Mouse (Mus musculus): ENCODE results near the gene Dnmt3l.

The Dnmt3l gene

GRCm38 (mm10) chr10:78037139-78037538 is 4.6 kb upstream of the Dnmt3l start:
- no peak for DNase-seq

GRCm38 (mm10) chr10:78042096-78042495 is 349 bp downstream of the Dnmt3l start:
- no peak for DNase-seq

GRCm38 (mm10) chr10:78042697-78043405 is 1.1 kb downstream of the Dnmt3l start:
- no peak for DNase-seq

GRCm38 (mm10) chr10:78043406-78043836 is 1.7 kb downstream of the Dnmt3l start, which contains the start of gene Aire:
Aire (minus strand) TSS chr10:78043610.
- DNase-seq, result peak; percentile 69 to 75

- peak; percentile 33 to 45 for DNase-seq
These were observed 2.8 kb downstream of the Dnmt3l start for GRCm38 (mm10) chr10:78044531-78044930.

GRCm38 (mm10) chr10:78046388-78046787 is 4.6 kb downstream of the Dnmt3l start:
- no peak for DNase-seq

GRCm38 (mm10) chr10:78048061-78048730 is 6.4 kb downstream of the Dnmt3l start:
- DNase-seq, result no peak

- no peak for DNase-seq
These were observed 7.8 kb downstream of the Dnmt3l start for GRCm38 (mm10) chr10:78049519-78050035.

- DNase-seq, result no peak
These were observed 13.2 kb downstream of the Dnmt3l start for GRCm38 (mm10) chr10:78054633-78055565.

- DNase-seq, result no peak
These were observed 15.3 kb downstream of the Dnmt3l start for GRCm38 (mm10) chr10:78057056-78057455.

GRCm38 (mm10) chr10:78063122-78063521 is 21.4 kb downstream of the Dnmt3l start:
- DNase-seq, result no peak

- DNase-seq, result no peak
These were observed 25.5 kb downstream of the Dnmt3l start for GRCm38 (mm10) chr10:78067226-78067625.

- DNase-seq, result no peak
These were observed 26.8 kb downstream of the Dnmt3l start for GRCm38 (mm10) chr10:78068541-78068940.

GRCm38 (mm10) chr10:78069101-78070011 is 27.6 kb downstream of the Dnmt3l start, which contains the start of gene Icosl:
Icosl (plus strand) TSS chr10:78069302.
- peak; percentile 78 to 82 for DNase-seq

GRCm38 (mm10) chr10:78074151-78074550 is 32.4 kb downstream of the Dnmt3l start:
- DNase-seq, result no peak

GRCm38 (mm10) chr10:78074977-78075376 is 33.2 kb downstream of the Dnmt3l start:
- no peak for DNase-seq

- no peak for DNase-seq
These were observed 36.1 kb downstream of the Dnmt3l start for GRCm38 (mm10) chr10:78077862-78078261.

GRCm38 (mm10) chr10:78078276-78078675 is 36.5 kb downstream of the Dnmt3l start:
- DNase-seq, result no peak

- DNase-seq, result no peak
These were observed 38.3 kb downstream of the Dnmt3l start for GRCm38 (mm10) chr10:78079955-78080591.

GRCm38 (mm10) chr10:78084073-78084472 is 42.3 kb downstream of the Dnmt3l start:
- DNase-seq, result no peak

- no peak for DNase-seq
These were observed 44.0 kb downstream of the Dnmt3l start for GRCm38 (mm10) chr10:78085711-78086110.

All from cerebellum, postnatal 14 days (tissue).